Mouse (Mus musculus) cerebellum, adult 2 months (tissue): ENCODE results near the gene Wdr5b.

Experiments
- CTCF ChIP-seq: fragments of 200-500 bp; IDR thresholded peaks from 2 replicates; pipeline ENCODE4 v1.5.1; 2011; ENCODE audit warnings: low read depth, mild to moderate bottlenecking, control low read depth, low read length, moderate library complexity, borderline replicate concordance; ENCODE audit not compliant: insufficient read depth
- POLR2A ChIP-seq: fragments of 200-500 bp; IDR thresholded peaks from 2 replicates; pipeline ENCODE4 v1.6.1; 2011; ENCODE audit warnings: low read length, control low read depth, borderline replicate concordance; ENCODE audit not compliant: insufficient read depth

DNA sequence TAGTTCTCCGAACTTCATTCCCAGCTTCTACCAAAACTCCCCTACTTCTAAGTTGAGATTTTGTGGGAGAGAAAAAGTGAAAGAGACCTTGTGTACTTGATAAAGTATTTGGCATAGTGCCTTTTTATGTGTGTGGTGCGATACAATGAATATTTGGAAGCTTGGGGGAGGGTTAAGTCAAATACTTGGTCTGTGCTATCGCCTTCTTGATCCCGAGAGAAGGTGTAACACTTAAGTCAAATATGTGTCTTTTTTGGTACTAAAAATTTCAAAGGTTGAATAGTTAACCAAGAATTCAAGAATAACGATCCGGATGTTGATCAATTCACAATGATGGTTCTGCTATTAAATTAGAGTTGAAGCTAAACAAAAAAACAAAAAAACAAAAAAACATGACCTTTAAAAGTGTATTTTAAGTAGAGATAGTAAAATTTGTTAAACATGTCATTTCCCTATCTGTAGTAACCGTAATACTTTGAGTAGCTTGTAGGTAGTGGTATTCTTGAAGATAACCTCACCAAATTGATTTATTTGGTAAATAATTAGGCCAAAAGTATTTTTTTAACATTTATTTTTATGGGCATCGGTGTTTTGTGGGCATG lies 31.5 kb downstream of the Wdr5b start:
- TF ChIP-seq CTCF (no peak), POLR2A (no peak)
